ENCODE assay signal across 24 mouse cellular contexts in the genomic region with DNA sequence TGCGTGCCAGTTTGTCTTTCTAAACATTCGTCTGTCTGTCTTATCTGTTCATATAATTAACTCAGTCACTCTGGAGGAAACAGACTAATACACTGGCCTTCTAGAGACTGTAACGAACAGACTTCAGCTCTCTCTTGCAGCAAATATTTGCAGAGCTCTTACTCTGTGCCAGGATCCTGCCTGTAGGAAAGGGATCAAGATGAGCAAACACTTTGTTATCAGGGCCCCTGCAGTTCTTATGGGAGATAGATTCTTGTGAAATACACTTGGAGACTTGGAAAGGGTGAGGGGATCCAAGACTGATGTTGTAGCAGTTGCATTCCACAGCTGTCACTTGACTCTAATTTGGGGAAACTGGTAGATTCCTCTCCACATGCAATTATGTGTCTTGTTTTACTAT.
"Had no signal": no experiment of that assay in that cellular context is flagged by ENCODE, and none has a peak within 500 bp of the region (broad histone marks: within the 10 kb centered on the region; RNA-seq: fewer than 3 reads in every experiment).

No protein-coding gene starts in this region.

- ATAC-seq: forebrain, embryonic 16.5 days; hindbrain, embryonic 16.5 days; inflammation-experienced regulatory T-cells, adult 6 months; intestine, embryonic 15.5 days; intestine, postnatal 0 days had no signal

- H3K4me3 ChIP-seq: gastrocnemius, adult 2 months; heart, embryonic 10.5 days; heart, embryonic 12.5 days; hindbrain, embryonic 10.5 days; hindbrain, embryonic 12.5 days; intestine, embryonic 15.5 days; layer of hippocampus, adult 2 months; left cerebral cortex, adult 2 months; limb, embryonic 10.5 days had no signal

- H3K27me3 ChIP-seq: intestine, embryonic 15.5 days had no signal

- H3K9ac ChIP-seq: heart, embryonic 12.5 days; hindbrain, embryonic 12.5 days; hindbrain, embryonic 14.5 days; intestine, embryonic 15.5 days had no signal

- H3K9me3 ChIP-seq: heart, embryonic 10.5 days; heart, embryonic 12.5 days; hindbrain, embryonic 10.5 days; hindbrain, embryonic 12.5 days; intestine, embryonic 15.5 days; limb, embryonic 10.5 days had no signal

- H3K4me2 ChIP-seq: heart, embryonic 12.5 days; hindbrain, embryonic 12.5 days; hindbrain, embryonic 14.5 days; intestine, embryonic 15.5 days had no signal

- H3K27ac ChIP-seq: gastrocnemius, adult 2 months; heart, embryonic 10.5 days; hindbrain, embryonic 10.5 days; hindbrain, embryonic 12.5 days; hindbrain, embryonic 14.5 days; intestine, embryonic 15.5 days; layer of hippocampus, adult 2 months; left cerebral cortex, adult 2 months; limb, embryonic 10.5 days had no signal

- H3K36me3 ChIP-seq: heart, embryonic 10.5 days; heart, embryonic 12.5 days; hindbrain, embryonic 10.5 days; hindbrain, embryonic 12.5 days; intestine, embryonic 15.5 days; limb, embryonic 10.5 days had no signal

- H3K4me1 ChIP-seq: heart, embryonic 10.5 days; hindbrain, embryonic 10.5 days; hindbrain, embryonic 12.5 days; intestine, embryonic 15.5 days; limb, embryonic 10.5 days had no signal

- DNase-seq: gastrocnemius, adult 2 months; gastrocnemius, postnatal 10 days; gastrocnemius, postnatal 25 days; heart, adult 18-20 months; heart, postnatal 10 days; heart, postnatal 4 days; kidney, adult 18-20 months; kidney, adult 8-10 months; kidney, postnatal 10 days; kidney, postnatal 25 days; kidney, postnatal 4 days had no signal
